Mouse (Mus musculus): Measurements from ENCODE around the gene Gpr165.

Gpr165 gene

DNA sequence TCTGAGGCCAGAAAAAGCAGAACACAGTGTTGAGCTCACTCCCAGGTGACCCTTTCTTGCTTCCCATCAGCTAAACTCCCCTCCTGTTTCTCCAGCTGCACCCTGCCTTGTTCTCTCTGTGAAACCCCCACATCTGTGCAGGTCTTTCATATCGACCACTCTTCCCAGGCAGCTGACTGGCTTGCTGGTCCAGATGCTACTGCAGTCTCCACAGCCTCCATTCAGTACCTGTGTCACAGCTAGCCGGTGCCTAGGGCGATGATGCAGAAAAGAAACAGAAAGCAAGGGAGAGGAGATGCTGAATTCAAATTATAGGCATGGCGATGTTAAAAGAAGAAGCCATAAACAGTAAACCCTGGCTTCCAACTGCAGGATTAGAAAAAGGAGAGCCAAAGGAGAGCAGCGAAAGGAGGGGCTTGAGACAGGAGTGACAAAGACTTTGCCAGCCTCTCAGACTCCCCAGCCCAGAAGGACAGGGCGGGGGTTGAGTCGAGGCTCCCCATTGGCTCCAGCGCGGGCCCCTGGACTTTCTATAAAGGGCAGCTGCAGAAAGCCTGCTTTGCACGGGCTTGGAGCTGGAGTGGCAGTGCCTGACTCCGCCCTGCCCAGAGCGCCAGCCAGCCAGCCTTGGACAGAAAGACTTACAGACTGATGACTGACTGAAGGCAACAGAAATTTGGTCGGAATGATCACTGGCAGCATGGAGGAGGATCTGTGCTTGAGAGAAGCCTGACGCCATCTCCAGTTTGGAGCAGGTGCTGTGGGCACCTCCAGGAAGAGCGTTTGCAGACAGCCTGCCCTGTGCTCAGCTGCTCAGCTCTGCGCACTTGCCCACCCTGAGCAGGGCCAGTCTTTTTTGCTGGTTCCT lies at the start of gene Gpr165:
Gpr165 (plus strand) TSS at position 535 of the 868 bp plus-strand sequence.
- peak; percentile 77 for DNase-seq

DNA sequence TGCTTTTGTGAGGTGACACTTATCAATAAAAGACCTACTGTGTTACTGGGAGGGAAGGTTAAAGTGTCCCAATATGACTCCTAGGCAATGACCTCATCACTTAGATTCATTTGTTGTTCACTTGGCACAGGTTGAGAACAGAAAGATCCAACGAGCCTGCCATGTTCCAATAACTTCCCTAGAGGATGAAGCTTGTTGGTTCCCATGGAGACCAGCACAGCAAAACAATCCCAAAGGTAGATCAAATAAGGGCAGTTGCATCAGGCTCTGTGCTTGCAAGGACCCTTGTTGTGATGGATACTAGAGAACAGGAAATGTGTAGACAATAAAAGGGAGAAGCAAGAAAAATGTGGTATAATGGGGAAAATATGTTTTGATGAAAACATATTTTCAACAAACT lies 38.4 kb upstream of the Gpr165 start:
- DNase-seq, result no peak
